Comparison of ENCODE assay signal across 8 mouse cellular contexts in the genomic region with DNA sequence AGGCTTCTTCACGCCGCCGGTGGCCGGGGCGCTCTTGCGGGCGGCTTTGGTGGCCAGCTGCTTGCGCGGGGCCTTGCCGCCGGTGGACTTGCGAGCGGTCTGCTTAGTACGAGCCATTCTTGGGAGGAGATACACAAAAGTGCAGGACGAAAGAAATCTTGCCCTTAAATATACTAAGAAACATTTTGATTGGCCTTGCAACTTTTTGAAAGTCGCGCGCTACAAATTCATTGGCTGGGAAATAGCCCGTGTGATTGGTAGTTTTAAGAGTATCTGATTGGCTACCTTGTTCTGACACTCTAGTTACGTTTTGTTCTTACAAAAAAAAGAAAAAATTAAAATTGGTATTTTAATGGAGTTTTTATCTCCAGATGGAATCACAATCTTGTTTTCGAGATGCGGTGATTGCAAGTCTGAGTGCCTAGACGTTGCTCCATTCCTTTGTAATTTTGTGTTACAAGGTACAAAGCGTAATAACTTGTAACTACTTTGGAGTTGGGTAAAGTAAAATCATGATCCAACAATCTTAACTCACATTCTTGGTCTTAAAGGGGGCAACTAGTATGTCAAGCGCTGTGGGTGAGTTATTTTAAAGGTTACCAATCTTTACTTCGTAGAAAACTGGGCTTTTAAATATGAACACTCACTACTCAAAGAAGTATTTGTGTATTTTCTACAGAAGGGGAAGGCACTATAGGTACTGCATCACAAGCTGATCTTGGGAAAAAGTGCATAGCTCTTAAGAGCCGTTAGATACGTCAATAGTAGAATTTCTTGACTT. TPM values are rescaled to one million over a fixed set of nuclear protein-coding genes. Genes with fewer than 3 reads are reported as not detected.
DNase-seq lines count a peak whose midpoint lies in the region; ATAC-seq and TF ChIP-seq lines count a peak whose summit lies in the region.

A gene (minus strand): TSS at position 222 of the 781 bp plus-strand sequence.

- intact Hi-C loops in gastrocnemius, postnatal 36 days (cut with DNase I) = loop anchor here (5.0 kb wide), 1 partner anchor 163 kb away; a partner anchor contains a TSS

- peak within 1 kb of the TSS; percentile 98 for H3K27ac ChIP-seq in intestine, embryonic 15.5 days
- peak within 1 kb of the TSS; percentile 98 for H3K27ac ChIP-seq in limb, embryonic 10.5 days
- peak within 1 kb of the TSS; percentile 98 for H3K27ac ChIP-seq in midbrain, embryonic 12.5 days (replicated peaks)
- peak within 1 kb of the TSS; percentile 100 for H3K27ac ChIP-seq in spleen, adult 2 months (ENCODE audit: insufficient read depth, low read length)

- H3K9me3 ChIP-seq in intestine, embryonic 15.5 days = no peaks in the 10 kb centered on the region
- H3K9me3 ChIP-seq in limb, embryonic 10.5 days (replicated peaks) = no peaks in the 10 kb centered on the region
- H3K9me3 ChIP-seq in midbrain, embryonic 12.5 days = no peaks in the 10 kb centered on the region

- peak; percentile 77 for ATAC-seq in intestine, embryonic 15.5 days
- ATAC-seq in midbrain, embryonic 12.5 days (ENCODE audit: low FRiP score, low read depth) = peak; percentile 72

- no peaks in the 10 kb centered on the region for H3K36me3 ChIP-seq in intestine, embryonic 15.5 days
- H3K36me3 ChIP-seq in limb, embryonic 10.5 days = no peaks in the 10 kb centered on the region
- H3K36me3 ChIP-seq in midbrain, embryonic 12.5 days = no peaks in the 10 kb centered on the region
- H3K36me3 ChIP-seq in spleen, adult 2 months (ENCODE audit: control insufficient read depth, insufficient read depth, low read length) = no peaks in the 10 kb centered on the region; the same call in 1 of the 2 replicates

- WGBS in intestine, embryonic 15.5 days = under 1% methylated on average over 25 of the region's 28 CpGs
- 1% methylated on average over 28 of the region's 28 CpGs for WGBS in limb, embryonic 10.5 days
- under 1% methylated on average over 26 of the region's 28 CpGs for WGBS in midbrain, embryonic 12.5 days
- under 1% methylated on average over 28 of the region's 28 CpGs for WGBS in spleen, adult 2 months

- no peak for TF ChIP-seq POLR2A in spleen, adult 2 months (IDR thresholded peaks at IDR 0.05; ENCODE audit: low read depth, low read length)

- H3K9ac ChIP-seq in intestine, embryonic 15.5 days = peak within 1 kb of the TSS; percentile 54
- peak within 1 kb of the TSS; percentile 62 for H3K9ac ChIP-seq in midbrain, embryonic 12.5 days (replicated peaks)

- peak within 1 kb of the TSS; percentile 56 for H3K4me2 ChIP-seq in intestine, embryonic 15.5 days (replicated peaks)
- H3K4me2 ChIP-seq in midbrain, embryonic 12.5 days (replicated peaks) = peak within 1 kb of the TSS; percentile 67

- H3K4me3 ChIP-seq in intestine, embryonic 15.5 days (replicated peaks) = peak within 1 kb of the TSS; percentile 39
- peak within 1 kb of the TSS; percentile 59 for H3K4me3 ChIP-seq in limb, embryonic 10.5 days
- H3K4me3 ChIP-seq in midbrain, embryonic 12.5 days = peak within 1 kb of the TSS; percentile 47
- peak within 1 kb of the TSS; percentile 75 for H3K4me3 ChIP-seq in spleen, adult 2 months (ENCODE audit: extremely low read depth, insufficient read depth, insufficient read length)

- DNase-seq in left cerebral cortex, adult 18-20 months (ENCODE audit: low spot score in 2 of 2) = peak; percentile 85 to 87
- DNase-seq in left cerebral cortex, adult 11 months (ENCODE audit: low spot score) = no peak
- DNase-seq in embryo, embryonic 11.5 days (ENCODE audit: low read depth, low spot score) = peak; percentile 89
- DNase-seq in gastrocnemius, postnatal 36 days = peak; percentile 69 to 75
- peak; percentile 76 for DNase-seq in limb, embryonic 10.5 days (ENCODE audit: low spot score)
- DNase-seq in spleen, adult 2 months (ENCODE audit: low read depth in 1 of 2, low spot score in 2 of 2) = peak; percentile 83 to 85

- 0 out of 2 replicates have a peak, but pooled peaks cover 4% of the 10 kb centered on the region for H3K4me1 ChIP-seq in intestine, embryonic 15.5 days (replicated peaks)
- H3K4me1 ChIP-seq in limb, embryonic 10.5 days = peaks cover 25% of the 10 kb centered on the region
- peaks cover 25% of the 10 kb centered on the region for H3K4me1 ChIP-seq in midbrain, embryonic 12.5 days
- no peaks in the 10 kb centered on the region; the same call in none of the 2 replicates for H3K4me1 ChIP-seq in spleen, adult 2 months (ENCODE audit: control insufficient read depth, insufficient read depth, insufficient read length)

- no peaks in the 10 kb centered on the region for H3K27me3 ChIP-seq in intestine, embryonic 15.5 days (replicated peaks)
- H3K27me3 ChIP-seq in limb, embryonic 10.5 days (ENCODE audit: low read depth, poor library complexity, severe bottlenecking) = no peaks in the 10 kb centered on the region
- H3K27me3 ChIP-seq in midbrain, embryonic 12.5 days = no peaks in the 10 kb centered on the region
- no peaks in the 10 kb centered on the region for H3K27me3 ChIP-seq in spleen, adult 2 months (ENCODE audit: control insufficient read depth, insufficient read depth, low read length)

- no peak for TF ChIP-seq CTCF in spleen, adult 2 months (IDR thresholded peaks at IDR 0.05; ENCODE audit: extremely low read depth, insufficient read depth, insufficient read length, insufficient replicate concordance)

RNA-seq across cellular contexts. Expression of the gene that starts here (rescaled TPM):
- total RNA-seq in left cerebral cortex, adult 18-20 months (2021) = not detected
- 1 to 10 TPM; 4.5 to 4.6 TPM for total RNA-seq in gastrocnemius, postnatal 36 days (2021)
- 4.4 and 7.7 TPM in 2 replicates for polyA plus RNA-seq in intestine, embryonic 15.5 days (2015; fragmentation: Nextera tagmentation; extraction: Ambion mirVana)
- polyA plus RNA-seq in limb, embryonic 10.5 days (2016; fragmentation: Nextera tagmentation; extraction: Ambion mirVana) = 9.6 TPM in 2 replicates
- 7.9 and 9.3 TPM in 2 replicates for polyA plus RNA-seq in midbrain, embryonic 12.5 days (2016; fragmentation: Nextera tagmentation; extraction: Ambion mirVana)
- polyA plus RNA-seq in spleen, adult 2 months (2012; rRNA removed) = 35.9 and 50.3 TPM in 2 replicates

Comparison
In these comparisons a context has a peak if more than half of its experiments do, and no peak if none do; other contexts are left out.
1. RNA of the gene that starts here (total RNA-seq): 4.5 to 4.6 TPM in gastrocnemius, postnatal 36 days; not detected in left cerebral cortex, adult 18-20 months; every median in the first group is over 4 times any median in the second.
2. Peak in DNase-seq in left cerebral cortex, adult 18-20 months; RNA of the gene not detected or under 1 TPM.
3. Peak in every context shown above with its lines, with median percentiles within 50 percentile points of each other: H3K27ac ChIP-seq and H3K4me3 ChIP-seq.